Mouse (Mus musculus): Measurements from ENCODE around the gene Cpa3. TPM values are rescaled to one million over a fixed set of nuclear protein-coding genes. Genes with fewer than 3 reads are reported as not detected.

Cpa3 gene
- 5.2 and 6.0 TPM in 2 replicates for polyA plus RNA-seq (2015; fragmentation: Nextera tagmentation; extraction: Ambion mirVana)

GRCm38 (mm10) chr3:20242050-20242449, at the start of gene Cpa3:
Gene Cpa3 (minus strand): TSS chr3:20242181.
- WGBS, result 79% methylated on average over 3 of the region's 3 CpGs
- ATAC-seq, result no peak
- Histone ChIP-seq H3K4me1 (ENCODE audit: control insufficient read depth, insufficient read depth, low read length) (no peaks in the 10 kb centered on the region), H3K9ac (ENCODE audit: low read depth, low read length) (no peak within 1 kb of the TSS), H3K36me3 (ENCODE audit: control insufficient read depth, insufficient read depth, low read length) (no peaks in the 10 kb centered on the region), H3K4me2 (ENCODE audit: low read depth, low read length) (no peak within 1 kb of the TSS), H3K9me3 (ENCODE audit: control insufficient read depth, low read length) (no peaks in the 10 kb centered on the region), H3K4me3 (ENCODE audit: low read length) (no peak within 1 kb of the TSS), H3K27me3 (replicated peaks; ENCODE audit: control insufficient read depth, insufficient read depth, low read length) (no peaks in the 10 kb centered on the region), H3K27ac (ENCODE audit: low read length) (no peak within 1 kb of the TSS)

GRCm38 (mm10) chr3:20291370-20291769, 49.4 kb upstream of the Cpa3 start:
- Histone ChIP-seq H3K9ac (ENCODE audit: low read depth, low read length) (no peak overlapping the region), H3K27ac (ENCODE audit: low read length) (no peak overlapping the region), H3K36me3 (ENCODE audit: control insufficient read depth, insufficient read depth, low read length) (no peaks in the 10 kb centered on the region), H3K9me3 (ENCODE audit: control insufficient read depth, low read length) (no peaks in the 10 kb centered on the region), H3K4me1 (ENCODE audit: control insufficient read depth, insufficient read depth, low read length) (no peaks in the 10 kb centered on the region), H3K27me3 (replicated peaks; ENCODE audit: control insufficient read depth, insufficient read depth, low read length) (no peaks in the 10 kb centered on the region), H3K4me3 (ENCODE audit: low read length) (no peak overlapping the region), H3K4me2 (ENCODE audit: low read depth, low read length) (no peak overlapping the region)
- no peak for ATAC-seq

GRCm38 (mm10) chr3:20288761-20289160, 46.8 kb upstream of the Cpa3 start:
- Histone ChIP-seq H3K27ac (ENCODE audit: low read length) (no peak overlapping the region), H3K27me3 (replicated peaks; ENCODE audit: control insufficient read depth, insufficient read depth, low read length) (no peaks in the 10 kb centered on the region), H3K36me3 (ENCODE audit: control insufficient read depth, insufficient read depth, low read length) (no peaks in the 10 kb centered on the region), H3K4me3 (ENCODE audit: low read length) (no peak overlapping the region), H3K9me3 (ENCODE audit: control insufficient read depth, low read length) (no peaks in the 10 kb centered on the region), H3K4me1 (ENCODE audit: control insufficient read depth, insufficient read depth, low read length) (no peaks in the 10 kb centered on the region), H3K9ac (ENCODE audit: low read depth, low read length) (no peak overlapping the region), H3K4me2 (ENCODE audit: low read depth, low read length) (no peak overlapping the region)
- ATAC-seq, result no peak
- 67% methylated on average over 2 of the region's 2 CpGs for WGBS

GRCm38 (mm10) chr3:20281796-20282195, 39.8 kb upstream of the Cpa3 start:
- no peaks in the 10 kb centered on the region for H3K9me3 ChIP-seq (ENCODE audit: control insufficient read depth, low read length)
- no peak overlapping the region for H3K27ac ChIP-seq (ENCODE audit: low read length)
- 53% methylated on average over 1 of the region's 1 CpGs for WGBS
- no peak overlapping the region for H3K4me2 ChIP-seq (ENCODE audit: low read depth, low read length)
- H3K36me3 ChIP-seq (ENCODE audit: control insufficient read depth, insufficient read depth, low read length), result no peaks in the 10 kb centered on the region
- ATAC-seq, result no peak
- H3K4me1 ChIP-seq (ENCODE audit: control insufficient read depth, insufficient read depth, low read length), result no peaks in the 10 kb centered on the region
- no peak overlapping the region for H3K4me3 ChIP-seq (ENCODE audit: low read length)
- H3K27me3 ChIP-seq (replicated peaks; ENCODE audit: control insufficient read depth, insufficient read depth, low read length), result no peaks in the 10 kb centered on the region
- no peak overlapping the region for H3K9ac ChIP-seq (ENCODE audit: low read depth, low read length)

GRCm38 (mm10) chr3:20275633-20276032, 33.7 kb upstream of the Cpa3 start, which contains the start of gene Cpb1:
Gene Cpb1 (minus strand): TSS chr3:20275733.
- no peak within 1 kb of the TSS for H3K27ac ChIP-seq (ENCODE audit: low read length)
- no peak within 1 kb of the TSS for H3K9ac ChIP-seq (ENCODE audit: low read depth, low read length)
- no peaks in the 10 kb centered on the region for H3K4me1 ChIP-seq (ENCODE audit: control insufficient read depth, insufficient read depth, low read length)
- no peak within 1 kb of the TSS for H3K4me2 ChIP-seq (ENCODE audit: low read depth, low read length)
- WGBS, result 82% methylated on average over 3 of the region's 3 CpGs
- no peak within 1 kb of the TSS for H3K4me3 ChIP-seq (ENCODE audit: low read length)
- H3K36me3 ChIP-seq (ENCODE audit: control insufficient read depth, insufficient read depth, low read length), result no peaks in the 10 kb centered on the region
- H3K9me3 ChIP-seq (ENCODE audit: control insufficient read depth, low read length), result no peaks in the 10 kb centered on the region
- ATAC-seq, result no peak
- H3K27me3 ChIP-seq (replicated peaks; ENCODE audit: control insufficient read depth, insufficient read depth, low read length), result no peaks in the 10 kb centered on the region

- 34% methylated on average over 9 of the region's 9 CpGs for WGBS
- H3K4me2 ChIP-seq (ENCODE audit: low read depth, low read length), result no peak overlapping the region
- no peak overlapping the region for H3K27ac ChIP-seq (ENCODE audit: low read length)
- H3K4me1 ChIP-seq (ENCODE audit: control insufficient read depth, insufficient read depth, low read length), result no peaks in the 10 kb centered on the region
- H3K9me3 ChIP-seq (ENCODE audit: control insufficient read depth, low read length), result no peaks in the 10 kb centered on the region
- H3K36me3 ChIP-seq (ENCODE audit: control insufficient read depth, insufficient read depth, low read length), result no peaks in the 10 kb centered on the region
- ATAC-seq, result no peak
- no peak overlapping the region for H3K9ac ChIP-seq (ENCODE audit: low read depth, low read length)
- H3K4me3 ChIP-seq (ENCODE audit: low read length), result no peak overlapping the region
- H3K27me3 ChIP-seq (replicated peaks; ENCODE audit: control insufficient read depth, insufficient read depth, low read length), result no peaks in the 10 kb centered on the region
These were observed 12.8 kb upstream of the Cpa3 start for GRCm38 (mm10) chr3:20254566-20255479.

GRCm38 (mm10) chr3:20243913-20244312, 1.9 kb upstream of the Cpa3 start:
- no peaks in the 10 kb centered on the region for H3K9me3 ChIP-seq (ENCODE audit: control insufficient read depth, low read length)
- no peak overlapping the region for H3K27ac ChIP-seq (ENCODE audit: low read length)
- no peak for ATAC-seq
- H3K36me3 ChIP-seq (ENCODE audit: control insufficient read depth, insufficient read depth, low read length), result no peaks in the 10 kb centered on the region
- no peaks in the 10 kb centered on the region for H3K27me3 ChIP-seq (replicated peaks; ENCODE audit: control insufficient read depth, insufficient read depth, low read length)
- no peak overlapping the region for H3K4me3 ChIP-seq (ENCODE audit: low read length)
- 78% methylated on average over 1 of the region's 1 CpGs for WGBS
- H3K9ac ChIP-seq (ENCODE audit: low read depth, low read length), result no peak overlapping the region
- no peak overlapping the region for H3K4me2 ChIP-seq (ENCODE audit: low read depth, low read length)
- no peaks in the 10 kb centered on the region for H3K4me1 ChIP-seq (ENCODE audit: control insufficient read depth, insufficient read depth, low read length)

GRCm38 (mm10) chr3:20239741-20240140, 2.2 kb downstream of the Cpa3 start:
- no peaks in the 10 kb centered on the region for H3K4me1 ChIP-seq (ENCODE audit: control insufficient read depth, insufficient read depth, low read length)
- no peak overlapping the region for H3K4me2 ChIP-seq (ENCODE audit: low read depth, low read length)
- no peak overlapping the region for H3K9ac ChIP-seq (ENCODE audit: low read depth, low read length)
- ATAC-seq, result no peak
- 77% methylated on average over 3 of the region's 3 CpGs for WGBS
- H3K36me3 ChIP-seq (ENCODE audit: control insufficient read depth, insufficient read depth, low read length), result no peaks in the 10 kb centered on the region
- H3K27me3 ChIP-seq (replicated peaks; ENCODE audit: control insufficient read depth, insufficient read depth, low read length), result no peaks in the 10 kb centered on the region
- no peaks in the 10 kb centered on the region for H3K9me3 ChIP-seq (ENCODE audit: control insufficient read depth, low read length)
- no peak overlapping the region for H3K4me3 ChIP-seq (ENCODE audit: low read length)
- no peak overlapping the region for H3K27ac ChIP-seq (ENCODE audit: low read length)

GRCm38 (mm10) chr3:20236965-20237364, 5.0 kb downstream of the Cpa3 start:
- Histone ChIP-seq H3K9me3 (ENCODE audit: control insufficient read depth, low read length) (no peaks in the 10 kb centered on the region), H3K4me1 (ENCODE audit: control insufficient read depth, insufficient read depth, low read length) (no peaks in the 10 kb centered on the region), H3K9ac (ENCODE audit: low read depth, low read length) (no peak overlapping the region), H3K4me2 (ENCODE audit: low read depth, low read length) (no peak overlapping the region), H3K27ac (ENCODE audit: low read length) (no peak overlapping the region), H3K27me3 (replicated peaks; ENCODE audit: control insufficient read depth, insufficient read depth, low read length) (no peaks in the 10 kb centered on the region), H3K36me3 (ENCODE audit: control insufficient read depth, insufficient read depth, low read length) (no peaks in the 10 kb centered on the region), H3K4me3 (ENCODE audit: low read length) (no peak overlapping the region)
- ATAC-seq, result no peak
- WGBS, result 19% methylated on average over 1 of the region's 1 CpGs
